Mouse (Mus musculus) spleen, adult 12 weeks (tissue): Measurements from ENCODE around the gene Spag5.

ENCODE experiments used
- DNase-seq: peaks from one replicate; pipeline ENCODE4 v3.0.0; 2022; ENCODE audit warnings: low spot score

Spag5 gene

GRCm38 (mm10) chr11:78349441-78350358 lies 48.4 kb downstream of the Spag5 start:
- no peak for DNase-seq

- DNase-seq, result no peak
Measured at GRCm38 (mm10) chr11:78353081-78353480, 51.8 kb downstream of the Spag5 start.

- DNase-seq, result no peak
Measured at GRCm38 (mm10) chr11:78354905-78355304, 53.6 kb downstream of the Spag5 start.

- peak; percentile 55 for DNase-seq
Measured at GRCm38 (mm10) chr11:78355471-78356238, 54.3 kb downstream of the Spag5 start.

- DNase-seq, result peak; percentile 22
Measured at GRCm38 (mm10) chr11:78358330-78359007, 57.1 kb downstream of the Spag5 start.

- peak; percentile 60 for DNase-seq
Measured at GRCm38 (mm10) chr11:78360125-78360788, 58.9 kb downstream of the Spag5 start.

GRCm38 (mm10) chr11:78360789-78361131 lies 59.4 kb downstream of the Spag5 start:
- DNase-seq, result no peak

GRCm38 (mm10) chr11:78363309-78364007 lies 62.1 kb downstream of the Spag5 start:
- DNase-seq, result no peak

GRCm38 (mm10) chr11:78364103-78364502 lies 62.8 kb downstream of the Spag5 start:
- no peak for DNase-seq

GRCm38 (mm10) chr11:78367456-78368225 lies 66.3 kb downstream of the Spag5 start:
- no peak for DNase-seq

- DNase-seq, result no peak
Measured at GRCm38 (mm10) chr11:78370389-78370788, 69.1 kb downstream of the Spag5 start.

GRCm38 (mm10) chr11:78371711-78372110 lies 70.4 kb downstream of the Spag5 start:
- DNase-seq, result no peak
